Comparison of ENCODE assay signal across 25 mouse cellular contexts in the genomic region with DNA sequence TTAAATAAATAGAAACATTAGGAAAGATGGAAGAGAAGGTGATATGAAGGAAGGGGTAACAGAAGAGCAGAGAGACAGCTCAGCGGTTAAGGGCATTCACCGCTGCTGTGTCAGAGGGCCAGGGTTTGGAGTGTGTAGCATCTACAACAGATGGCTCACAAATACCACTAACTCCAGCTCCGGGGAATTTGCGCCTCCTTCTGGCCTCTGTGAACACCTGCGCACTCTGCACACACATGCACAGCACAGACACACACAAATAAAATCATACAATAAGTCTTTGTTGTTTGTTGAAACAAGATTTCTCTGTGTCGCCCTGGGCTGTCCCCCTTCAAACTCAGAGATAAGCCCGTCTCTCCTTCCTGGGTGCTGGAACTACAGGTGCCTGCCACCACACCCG. TPM values are rescaled to one million over a fixed set of nuclear protein-coding genes. Genes with fewer than 3 reads are reported as not detected.
DNase-seq lines count a peak whose midpoint lies in the region; ATAC-seq and TF ChIP-seq lines count a peak whose summit lies in the region.
"Had no signal": no experiment of that assay in that cellular context is flagged by ENCODE, and none has a peak within 500 bp of the region (broad histone marks: within the 10 kb centered on the region; RNA-seq: fewer than 3 reads in every experiment).

No protein-coding gene starts in this region.

- H3K9ac ChIP-seq in hindbrain, postnatal 0 days (replicated peaks; ENCODE audit: low read length): no peak overlapping the region
- H3K9ac ChIP-seq: forebrain, embryonic 13.5 days; heart, embryonic 12.5 days; heart, embryonic 15.5 days; hindbrain, embryonic 14.5 days had no signal

- ATAC-seq in hindbrain, postnatal 0 days: no peak
- ATAC-seq: forebrain, embryonic 13.5 days; forebrain, embryonic 16.5 days; intestine, postnatal 0 days; Patski had no signal

- 0 out of 2 replicates have a peak, but pooled peaks have one; percentile 8 for TF ChIP-seq CTCF in hindbrain, postnatal 0 days (IDR thresholded peaks at IDR 0.05; ENCODE audit: low read depth)
- TF ChIP-seq CTCF in E14TG2a.4 (conservative IDR thresholded peaks at IDR 0.05; ENCODE audit: low read length): peak; percentile 37

- DNase-seq in hindbrain, postnatal 0 days (ENCODE audit: low spot score): no peak
- DNase-seq in hindbrain, embryonic 10.5 days (ENCODE audit: low spot score): no peak
- DNase-seq in ES-CJ7 (ENCODE audit: low read depth, low spot score): peak; percentile 23
- no peak for DNase-seq in kidney, postnatal 10 days
- no peak for DNase-seq in right cerebral cortex, postnatal 36 days (ENCODE audit: low spot score in 2 of 2)
- DNase-seq: adrenal gland, postnatal 10 days; adrenal gland, postnatal 36 days; B cell, adult 2 months; cerebellum, adult 18-20 months; cerebellum, adult 9-10 months; cerebellum, postnatal 14 days; gastrocnemius, postnatal 10 days; gastrocnemius, postnatal 36 days; heart, postnatal 10 days; heart, postnatal 36 days had no signal

- WGBS in hindbrain, postnatal 0 days: 96% methylated on average over 8 of the region's 8 CpGs
- WGBS in hindbrain, embryonic 10.5 days: 97% methylated on average over 8 of the region's 8 CpGs

- no peak overlapping the region for H3K4me3 ChIP-seq in hindbrain, postnatal 0 days (ENCODE audit: low read length)
- no peak overlapping the region for H3K4me3 ChIP-seq in hindbrain, embryonic 10.5 days
- H3K4me3 ChIP-seq in E14TG2a.4 (replicated peaks; ENCODE audit: low read length): no peak overlapping the region
- H3K4me3 ChIP-seq: forebrain, embryonic 10.5 days; forebrain, embryonic 13.5 days; heart, embryonic 12.5 days; heart, embryonic 15.5 days had no signal

- no peak overlapping the region for H3K4me2 ChIP-seq in hindbrain, postnatal 0 days (ENCODE audit: low read depth, low read length)
- H3K4me2 ChIP-seq: forebrain, embryonic 13.5 days; heart, embryonic 12.5 days; heart, embryonic 15.5 days; hindbrain, embryonic 14.5 days had no signal

- H3K27ac ChIP-seq in hindbrain, postnatal 0 days: no peak overlapping the region
- no peak overlapping the region for H3K27ac ChIP-seq in hindbrain, embryonic 10.5 days
- H3K27ac ChIP-seq: forebrain, embryonic 10.5 days; forebrain, embryonic 13.5 days; heart, embryonic 15.5 days; hindbrain, embryonic 14.5 days had no signal

- no peaks in the 10 kb centered on the region for H3K36me3 ChIP-seq in hindbrain, postnatal 0 days (ENCODE audit: insufficient read depth, low read length)
- no peaks in the 10 kb centered on the region for H3K36me3 ChIP-seq in hindbrain, embryonic 10.5 days
- no peaks in the 10 kb centered on the region for H3K36me3 ChIP-seq in E14TG2a.4 (ENCODE audit: insufficient read depth, low read length)
- H3K36me3 ChIP-seq: forebrain, embryonic 10.5 days; G1E; heart, embryonic 12.5 days; heart, embryonic 15.5 days had no signal

- H3K27me3 ChIP-seq in hindbrain, postnatal 0 days (ENCODE audit: insufficient read depth, low read length): no peaks in the 10 kb centered on the region
- H3K27me3 ChIP-seq in hindbrain, embryonic 10.5 days (ENCODE audit: insufficient read depth, poor library complexity, severe bottlenecking): no peaks in the 10 kb centered on the region
- H3K27me3 ChIP-seq in E14TG2a.4 (ENCODE audit: insufficient read depth, low read length): no peaks in the 10 kb centered on the region
- H3K27me3 ChIP-seq: forebrain, embryonic 13.5 days; heart, embryonic 12.5 days; heart, embryonic 15.5 days; Patski had no signal

- no peaks in the 10 kb centered on the region for H3K9me3 ChIP-seq in hindbrain, postnatal 0 days (ENCODE audit: low read length)
- H3K9me3 ChIP-seq in hindbrain, embryonic 10.5 days: no peaks in the 10 kb centered on the region
- H3K9me3 ChIP-seq in E14TG2a.4 (ENCODE audit: low read length): peaks cover 3% of the 10 kb centered on the region; the same call in 1 of the 2 replicates
- H3K9me3 ChIP-seq: forebrain, embryonic 10.5 days; forebrain, embryonic 13.5 days; G1E; heart, embryonic 15.5 days had no signal

- H3K4me1 ChIP-seq in hindbrain, postnatal 0 days (ENCODE audit: insufficient read depth, low read length): no peaks in the 10 kb centered on the region
- H3K4me1 ChIP-seq in hindbrain, embryonic 10.5 days (replicated peaks): peaks cover 10% of the 10 kb centered on the region
- peaks cover 47% of the 10 kb centered on the region for H3K4me1 ChIP-seq in E14TG2a.4 (replicated peaks; ENCODE audit: low read depth, low read length)
- H3K4me1 ChIP-seq: heart, embryonic 15.5 days had no signal

RNA-seq across cellular contexts. Expression of gene Hip1, which starts 49.4 kb away (rescaled TPM):
- total RNA-seq in hindbrain, postnatal 0 days (2014; rRNA removed): 103 and 110 TPM in 2 replicates
- 26.9 and 28.3 TPM in 2 replicates for polyA plus RNA-seq in hindbrain, postnatal 0 days (2015; fragmentation: Nextera tagmentation; extraction: Ambion mirVana)
- polyA plus RNA-seq in hindbrain, embryonic 10.5 days (2016; fragmentation: Nextera tagmentation; extraction: Ambion mirVana): 51.3 and 65.6 TPM in 2 replicates
- polyA plus RNA-seq: G1E had no signal
